Mouse (Mus musculus) thymus, adult 2 months (tissue): ENCODE data around the gene 2310022B05Rik.

Source experiments
- CTCF ChIP-seq: fragments of 200-500 bp; IDR thresholded peaks from 2 replicates; pipeline ENCODE4 v1.5.1; 2012; ENCODE audit warnings: mild to moderate bottlenecking, control low read depth, low read length, moderate library complexity, borderline replicate concordance; ENCODE audit not compliant: control insufficient read depth, poor library complexity, insufficient read depth; ENCODE audit errors: extremely low read depth
- POLR2A ChIP-seq: fragments of 200-500 bp; IDR thresholded peaks from 2 replicates; pipeline ENCODE4 v1.6.1; 2012; ENCODE audit warnings: mild to moderate bottlenecking, low read length, control low read depth, moderate library complexity; ENCODE audit not compliant: control insufficient read depth, poor library complexity, insufficient read depth; ENCODE audit errors: extremely low read depth

- TF ChIP-seq CTCF (no peak), POLR2A (no peak)
Measured at GRCm38 (mm10) chr8:124702183-124702582, 39.0 kb upstream of the 2310022B05Rik start.
